Mouse (Mus musculus): ENCODE results near the gene Zfp69.

GRCm38 (mm10) chr4:120880731-120881432, 70.6 kb downstream of the Zfp69 start:
- TF ChIP-seq CTCF (IDR thresholded peaks at IDR 0.05; ENCODE audit: low read depth, low read length) (no peak), EP300 (IDR thresholded peaks at IDR 0.05; ENCODE audit: insufficient read depth, low read depth, low read length) (no peak)

All from ES-Bruce4 (cell line).